Mouse (Mus musculus) lung, adult 2 months (tissue): Measurements from ENCODE around the gene Ms4a7.

Experiments used
- CTCF ChIP-seq: fragments of 200-500 bp; IDR thresholded peaks from 2 replicates; pipeline ENCODE4 v1.5.1; 2011; ENCODE audit warnings: mild to moderate bottlenecking, low read length, control low read depth; ENCODE audit not compliant: insufficient read depth
- POLR2A ChIP-seq: fragments of 200-500 bp; IDR thresholded peaks from 2 replicates; pipeline ENCODE4 v1.6.1; 2011; ENCODE audit warnings: low read depth, mild to moderate bottlenecking, control low read depth, low read length, borderline replicate concordance; ENCODE audit errors: extremely low read depth

GRCm38 (mm10) chr19:11375273-11375672 is 39.3 kb upstream of the Ms4a7 start, which contains the start of gene Ms4a4a:
- TF ChIP-seq POLR2A, result no peak
- TF ChIP-seq CTCF, result no peak
